Mouse (Mus musculus): ENCODE measurements around the gene Soat1. TPM values are rescaled to one million over a fixed set of nuclear protein-coding genes. Genes with fewer than 3 reads are reported as not detected.

Gene Soat1
- total RNA-seq (2014; fragmentation: Nextera tagmentation) = 86.0 and 109 TPM in 2 replicates
- total RNA-seq (2017) = 109 and 119 TPM in 2 replicates

GRCm38 (mm10) chr1:156473961-156474503 lies at the start of gene Soat1:
Gene Soat1 (minus strand): TSS chr1:156474331.
- peak; percentile 76 for ATAC-seq (replicated peaks; ENCODE audit: poor library complexity, severe bottlenecking)

- ATAC-seq (replicated peaks; ENCODE audit: poor library complexity, severe bottlenecking) = peak; percentile 100
Observed at GRCm38 (mm10) chr1:156523842-156524241, 49.7 kb upstream of the Soat1 start, which contains the start of gene Gm10031. Gene Gm10031 (plus strand): TSS chr1:156524012.

- ATAC-seq (replicated peaks; ENCODE audit: poor library complexity, severe bottlenecking) = peak; percentile 48; the same call in 1 of the 2 replicates
Observed at GRCm38 (mm10) chr1:156521796-156522517, 47.8 kb upstream of the Soat1 start.

GRCm38 (mm10) chr1:156520136-156520780 lies 46.1 kb upstream of the Soat1 start:
- no peak for ATAC-seq (replicated peaks; ENCODE audit: poor library complexity, severe bottlenecking)

- no peak for ATAC-seq (replicated peaks; ENCODE audit: poor library complexity, severe bottlenecking)
Observed at GRCm38 (mm10) chr1:156507753-156508152, 33.6 kb upstream of the Soat1 start.

- ATAC-seq (replicated peaks; ENCODE audit: poor library complexity, severe bottlenecking) = no peak
Observed at GRCm38 (mm10) chr1:156505901-156506300, 31.8 kb upstream of the Soat1 start.

GRCm38 (mm10) chr1:156504945-156505523 lies 30.9 kb upstream of the Soat1 start:
- peak; percentile 55 for ATAC-seq (replicated peaks; ENCODE audit: poor library complexity, severe bottlenecking)

GRCm38 (mm10) chr1:156496910-156497309 lies 22.8 kb upstream of the Soat1 start:
- peak; percentile 59 for ATAC-seq (replicated peaks; ENCODE audit: poor library complexity, severe bottlenecking)

GRCm38 (mm10) chr1:156495025-156495424 lies 20.9 kb upstream of the Soat1 start:
- ATAC-seq (replicated peaks; ENCODE audit: poor library complexity, severe bottlenecking) = no peak

- peak; percentile 87 for ATAC-seq (replicated peaks; ENCODE audit: poor library complexity, severe bottlenecking)
Observed at GRCm38 (mm10) chr1:156491226-156491796, 17.2 kb upstream of the Soat1 start.

- no peak for ATAC-seq (replicated peaks; ENCODE audit: poor library complexity, severe bottlenecking)
Observed at GRCm38 (mm10) chr1:156488031-156488430, 13.9 kb upstream of the Soat1 start.

GRCm38 (mm10) chr1:156487498-156487897 lies 13.4 kb upstream of the Soat1 start:
- no peak for ATAC-seq (replicated peaks; ENCODE audit: poor library complexity, severe bottlenecking)

- ATAC-seq (replicated peaks; ENCODE audit: poor library complexity, severe bottlenecking) = peak; percentile 25; the same call in 1 of the 2 replicates
Observed at GRCm38 (mm10) chr1:156481826-156482225, 7.7 kb upstream of the Soat1 start.

GRCm38 (mm10) chr1:156476535-156476934 lies 2.4 kb upstream of the Soat1 start:
- no peak for ATAC-seq (replicated peaks; ENCODE audit: poor library complexity, severe bottlenecking)

- ATAC-seq (replicated peaks; ENCODE audit: poor library complexity, severe bottlenecking) = no peak
Observed at GRCm38 (mm10) chr1:156476016-156476415, 1.9 kb upstream of the Soat1 start.

- no peak for ATAC-seq (replicated peaks; ENCODE audit: poor library complexity, severe bottlenecking)
Observed at GRCm38 (mm10) chr1:156474854-156475253, 723 bp upstream of the Soat1 start.

- ATAC-seq (replicated peaks; ENCODE audit: poor library complexity, severe bottlenecking) = no peak
Observed at GRCm38 (mm10) chr1:156473003-156473402, 1.1 kb downstream of the Soat1 start.

GRCm38 (mm10) chr1:156471955-156472354 lies 2.2 kb downstream of the Soat1 start:
- ATAC-seq (replicated peaks; ENCODE audit: poor library complexity, severe bottlenecking) = no peak

GRCm38 (mm10) chr1:156471071-156471470 lies 3.1 kb downstream of the Soat1 start:
- peak; percentile 45 for ATAC-seq (replicated peaks; ENCODE audit: poor library complexity, severe bottlenecking)

- no peak for ATAC-seq (replicated peaks; ENCODE audit: poor library complexity, severe bottlenecking)
Observed at GRCm38 (mm10) chr1:156470557-156470956, 3.6 kb downstream of the Soat1 start.

- ATAC-seq (replicated peaks; ENCODE audit: poor library complexity, severe bottlenecking) = no peak
Observed at GRCm38 (mm10) chr1:156468576-156468975, 5.6 kb downstream of the Soat1 start.

Measured in granulocyte monocyte progenitor cell, adult 5-6 weeks (primary cell).